Mouse (Mus musculus) testis, adult 2 months (tissue): Measurements from ENCODE around the gene Gja5. TPM values are rescaled to one million over a fixed set of nuclear protein-coding genes. Genes with fewer than 3 reads are reported as not detected.

ENCODE experiments used
- H3K27ac ChIP-seq: fragments of 200-500 bp; 2 replicates; pipeline ENCODE4 v1.5.1; 2012; ENCODE audit warnings: low read depth, low read length; ENCODE audit not compliant: control insufficient read depth, insufficient read depth
- H3K27me3 ChIP-seq: fragments of 200-500 bp; 2 replicates; pipeline ENCODE4 v1.6.1; 2012; ENCODE audit warnings: mild to moderate bottlenecking, low read length, moderate library complexity; ENCODE audit not compliant: control insufficient read depth, insufficient read depth
- H3K36me3 ChIP-seq: fragments of 200-500 bp; 2 replicates; pipeline ENCODE4 v1.6.1; 2012; ENCODE audit warnings: mild to moderate bottlenecking, low read length; ENCODE audit not compliant: control insufficient read depth, insufficient read depth
- H3K4me1 ChIP-seq: fragments of 200-500 bp; 2 replicates; pipeline ENCODE4 v1.6.1; 2012; ENCODE audit warnings: low read length; ENCODE audit not compliant: control insufficient read depth, insufficient read depth
- H3K4me3 ChIP-seq: fragments of 200-500 bp; 2 replicates; pipeline ENCODE4 v1.5.1; 2012; ENCODE audit warnings: low read depth, mild to moderate bottlenecking, low read length, moderate library complexity, mixed read lengths; ENCODE audit not compliant: control insufficient read depth
- CTCF ChIP-seq: fragments of 200-500 bp; IDR thresholded peaks from 2 replicates; pipeline ENCODE4 v1.5.1; 2012; ENCODE audit warnings: low read depth, mild to moderate bottlenecking, inconsistent platforms, low read length, moderate library complexity; ENCODE audit not compliant: control insufficient read depth, insufficient read depth, insufficient replicate concordance
- POLR2A ChIP-seq: fragments of 200-500 bp; IDR thresholded peaks from 2 replicates; pipeline ENCODE4 v1.6.1; 2012; ENCODE audit warnings: low read depth, mild to moderate bottlenecking, inconsistent platforms, low read length, moderate library complexity; ENCODE audit not compliant: control insufficient read depth
- polyA plus RNA-seq: library from polyadenylated mRNA; depleted of rRNA; stranded (reverse); fragments of >200 nt; gene quantifications from 2 replicates; pipeline ENCODE4 v1.2.3, GENCODE M21; 2012

Gene Gja5
- polyA plus RNA-seq, 1 experiment, result 0.26 TPM

- no peak for TF ChIP-seq POLR2A
- TF ChIP-seq CTCF, result no peak
- Histone ChIP-seq H3K4me1 (no peaks in the 10 kb centered on the region; the same call in 1 of the 2 replicates), H3K36me3 (no peaks in the 10 kb centered on the region), H3K27ac (no peak overlapping the region), H3K4me3 (no peak overlapping the region), H3K27me3 (no peaks in the 10 kb centered on the region)
Observed at GRCm38 (mm10) chr3:96970986-96971385, 66.5 kb downstream of the Gja5 start.

- H3K27ac ChIP-seq, result no peak overlapping the region
- TF ChIP-seq CTCF (no peak), POLR2A (no peak)
Observed at GRCm38 (mm10) chr3:96974467-96974866, 70.0 kb downstream of the Gja5 start.

GRCm38 (mm10) chr3:96975628-96976027 is 71.1 kb downstream of the Gja5 start:
- TF ChIP-seq POLR2A (no peak), CTCF (no peak)
- no peak overlapping the region for H3K4me3 ChIP-seq
- no peaks in the 10 kb centered on the region for H3K27me3 ChIP-seq
- H3K4me1 ChIP-seq, result no peaks in the 10 kb centered on the region; the same call in 1 of the 2 replicates
- no peaks in the 10 kb centered on the region for H3K36me3 ChIP-seq
- no peak overlapping the region for H3K27ac ChIP-seq

More at GRCm38 (mm10) chr3:96974467-96974866, 70.0 kb downstream of the Gja5 start:
- H3K36me3 ChIP-seq, result no peaks in the 10 kb centered on the region
- no peaks in the 10 kb centered on the region for H3K27me3 ChIP-seq
- no peaks in the 10 kb centered on the region; the same call in 1 of the 2 replicates for H3K4me1 ChIP-seq
- no peak overlapping the region for H3K4me3 ChIP-seq

- Histone ChIP-seq H3K36me3 (no peaks in the 10 kb centered on the region), H3K4me1 (no peaks in the 10 kb centered on the region; the same call in 1 of the 2 replicates), H3K4me3 (no peak overlapping the region), H3K27ac (no peak overlapping the region), H3K27me3 (no peaks in the 10 kb centered on the region)
- no peak for TF ChIP-seq CTCF
- TF ChIP-seq POLR2A, result no peak
Observed at GRCm38 (mm10) chr3:96977507-96977906, 73.0 kb downstream of the Gja5 start.

GRCm38 (mm10) chr3:96978469-96978868 is 74.0 kb downstream of the Gja5 start:
- H3K27ac ChIP-seq, result no peak overlapping the region
- no peaks in the 10 kb centered on the region for H3K36me3 ChIP-seq
- no peak overlapping the region for H3K4me3 ChIP-seq
- H3K4me1 ChIP-seq, result no peaks in the 10 kb centered on the region; the same call in 1 of the 2 replicates
- TF ChIP-seq CTCF, result no peak
- no peak for TF ChIP-seq POLR2A
- H3K27me3 ChIP-seq, result no peaks in the 10 kb centered on the region

- Histone ChIP-seq H3K4me1 (no peaks in the 10 kb centered on the region; the same call in 1 of the 2 replicates), H3K36me3 (no peaks in the 10 kb centered on the region), H3K4me3 (no peak overlapping the region), H3K27ac (no peak overlapping the region), H3K27me3 (no peaks in the 10 kb centered on the region)
- TF ChIP-seq POLR2A (no peak), CTCF (no peak)
Observed at GRCm38 (mm10) chr3:96979020-96979419, 74.5 kb downstream of the Gja5 start.

GRCm38 (mm10) chr3:96981833-96982232 is 77.3 kb downstream of the Gja5 start:
- no peak overlapping the region for H3K4me3 ChIP-seq
- no peak overlapping the region for H3K27ac ChIP-seq
- no peaks in the 10 kb centered on the region for H3K36me3 ChIP-seq
- no peaks in the 10 kb centered on the region for H3K27me3 ChIP-seq
- H3K4me1 ChIP-seq, result no peaks in the 10 kb centered on the region
- TF ChIP-seq CTCF, result no peak
- no peak for TF ChIP-seq POLR2A

- no peak for TF ChIP-seq POLR2A
- TF ChIP-seq CTCF, result no peak
- Histone ChIP-seq H3K36me3 (no peaks in the 10 kb centered on the region), H3K4me1 (no peaks in the 10 kb centered on the region), H3K27ac (no peak overlapping the region), H3K27me3 (no peaks in the 10 kb centered on the region), H3K4me3 (no peak overlapping the region)
Observed at GRCm38 (mm10) chr3:96982666-96983065, 78.2 kb downstream of the Gja5 start.
